Mouse (Mus musculus): ENCODE data around the gene Rhbdl3. TPM values are rescaled to one million over a fixed set of nuclear protein-coding genes. Genes with fewer than 3 reads are reported as not detected.

Rhbdl3 gene
- total and polyA plus RNA-seq, 3 experiments, result 0.46 to 1.4 (median 0.70) TPM

- dilution Hi-C loops (cut with MboI; ENCODE audit: extremely low pct_ligation_motif_present, extremely low pct_unique_long_range_greater_than_20kb, low sequenced_read_pairs), result no loop called here
- in situ Hi-C loops (cut with MboI; ENCODE audit: low pct_ligation_motif_present, low pct_unique_long_range_greater_than_20kb, low sequenced_read_pairs), result no loop called here
Observed at GRCm38 (mm10) chr11:80312565-80312964, 11.9 kb downstream of the Rhbdl3 start.

DNA sequence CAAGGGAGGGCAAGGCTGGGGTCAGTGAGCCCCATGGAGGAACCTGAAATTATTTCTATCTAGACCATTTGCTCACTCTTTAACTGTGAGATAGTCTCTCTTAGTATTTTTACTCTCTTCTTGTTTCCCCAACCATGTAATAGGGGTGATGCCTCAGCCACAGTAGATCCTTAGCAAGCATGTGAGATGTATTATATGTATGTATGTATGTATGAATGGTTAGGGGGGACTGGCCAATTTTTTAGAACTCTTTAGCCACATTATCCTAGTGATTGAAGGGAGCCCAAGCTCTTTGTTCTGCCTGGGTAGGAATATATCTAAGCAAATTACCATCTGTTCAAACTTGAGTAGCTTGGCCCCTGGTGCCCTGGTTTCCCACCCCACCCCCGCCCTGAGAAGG, 12.8 kb downstream of the Rhbdl3 start:
- no peak for DNase-seq (ENCODE audit: extremely low read depth)
- Histone ChIP-seq H3K79me2 (replicated peaks; ENCODE audit: control insufficient read depth, extremely low read depth, insufficient read depth, poor library complexity, severe bottlenecking) (no peaks in the 10 kb centered on the region), H3K4me3 (replicated peaks in 1 of 3; ENCODE audit: low read depth in 2 of 3, low read length in 2 of 3, poor library complexity in 1 of 3) (no peak overlapping the region), H3K36me3 (replicated peaks in 1 of 2; ENCODE audit: control insufficient read depth in 1 of 2, insufficient read depth in 1 of 2, low read length in 1 of 2) (no peaks in the 10 kb centered on the region), H3K9ac (ENCODE audit: insufficient read depth, low read depth) (no peak overlapping the region), H3K27ac (ENCODE audit: insufficient read depth, low read depth) (no peak overlapping the region), H3K4me2 (ENCODE audit: insufficient read depth, low read depth, poor library complexity, severe bottlenecking) (no peak overlapping the region), H3K9me3 (replicated peaks; ENCODE audit: low read length) (no peaks in the 10 kb centered on the region), H3K27me3 (replicated peaks) (peaks cover 67% of the 10 kb centered on the region), H3K4me1 (ENCODE audit: control insufficient read depth in 1 of 2, insufficient read depth in 2 of 2) (no peaks in the 10 kb centered on the region)
- in situ Hi-C loops (cut with MboI; ENCODE audit: low pct_ligation_motif_present, low pct_unique_long_range_greater_than_20kb, low sequenced_read_pairs) (no loop called here), dilution Hi-C loops (cut with MboI; ENCODE audit: extremely low pct_ligation_motif_present, extremely low pct_unique_long_range_greater_than_20kb, low sequenced_read_pairs) (no loop called here)
- no peak for TF ChIP-seq BHLHE40 (IDR thresholded peaks at IDR 0.05; ENCODE audit: low read depth, low read length)
- no peak for TF ChIP-seq MEF2A (IDR thresholded peaks at IDR 0.05; ENCODE audit: borderline replicate concordance, low read depth, low read length)
- no peak for TF ChIP-seq TBP (conservative IDR thresholded peaks at IDR 0.05; ENCODE audit: low read depth, low read length)
- TF ChIP-seq USF1 (IDR thresholded peaks at IDR 0.05; ENCODE audit: low read depth, low read length), result no peak
- TF ChIP-seq MAFK (IDR thresholded peaks at IDR 0.05; ENCODE audit: insufficient replicate concordance, low read length), result no peak
- no peak for TF ChIP-seq JUN (IDR thresholded peaks at IDR 0.05; ENCODE audit: insufficient read depth, low read depth, low read length)
- TF ChIP-seq HCFC1 (IDR thresholded peaks at IDR 0.05; ENCODE audit: low read depth, low read length), result no peak
- TF ChIP-seq MAX (IDR thresholded peaks at IDR 0.05; ENCODE audit: low read length), result no peak
- no peak for TF ChIP-seq CHD1 (IDR thresholded peaks at IDR 0.05; ENCODE audit: low read depth, low read length)
- no peak for TF ChIP-seq ZMIZ1 (IDR thresholded peaks at IDR 0.05; ENCODE audit: low read depth, low read length)
- no peak for TF ChIP-seq UBTF (IDR thresholded peaks at IDR 0.05; ENCODE audit: low read depth, low read length)
- no peak for TF ChIP-seq E2F4 (IDR thresholded peaks at IDR 0.05; ENCODE audit: insufficient replicate concordance, low read depth, low read length)
- TF ChIP-seq MAZ (IDR thresholded peaks at IDR 0.05; ENCODE audit: low read depth, low read length), result no peak
- TF ChIP-seq CHD2 (IDR thresholded peaks at IDR 0.05; ENCODE audit: low read length), result no peak
- TF ChIP-seq PAX5 (IDR thresholded peaks at IDR 0.05; ENCODE audit: low read length), result no peak
- TF ChIP-seq ZC3H11A (IDR thresholded peaks at IDR 0.05; ENCODE audit: low read depth, low read length), result no peak
- TF ChIP-seq POLR2AphosphoS2 (IDR thresholded peaks at IDR 0.05; ENCODE audit: low read depth, low read length), result no peak
- TF ChIP-seq MYC (IDR thresholded peaks at IDR 0.05; ENCODE audit: low read depth, low read length), result no peak

More at GRCm38 (mm10) chr11:80312565-80312964, 11.9 kb downstream of the Rhbdl3 start:
- Histone ChIP-seq H3K4me3 (replicated peaks in 1 of 3; ENCODE audit: low read depth in 2 of 3, low read length in 2 of 3, poor library complexity in 1 of 3) (no peak overlapping the region), H3K4me1 (ENCODE audit: control insufficient read depth in 1 of 2, insufficient read depth in 2 of 2) (no peaks in the 10 kb centered on the region), H3K27ac (ENCODE audit: insufficient read depth, low read depth) (no peak overlapping the region), H3K27me3 (replicated peaks) (peaks cover 67% of the 10 kb centered on the region), H3K9ac (ENCODE audit: insufficient read depth, low read depth) (no peak overlapping the region), H3K36me3 (replicated peaks in 1 of 2; ENCODE audit: control insufficient read depth in 1 of 2, insufficient read depth in 1 of 2, low read length in 1 of 2) (no peaks in the 10 kb centered on the region), H3K4me2 (ENCODE audit: insufficient read depth, low read depth, poor library complexity, severe bottlenecking) (no peak overlapping the region), H3K79me2 (replicated peaks; ENCODE audit: control insufficient read depth, extremely low read depth, insufficient read depth, poor library complexity, severe bottlenecking) (no peaks in the 10 kb centered on the region), H3K9me3 (replicated peaks; ENCODE audit: low read length) (no peaks in the 10 kb centered on the region)
- TF ChIP-seq MAFK (IDR thresholded peaks at IDR 0.05; ENCODE audit: insufficient replicate concordance, low read length) (no peak), MAX (IDR thresholded peaks at IDR 0.05; ENCODE audit: low read length) (no peak), USF1 (IDR thresholded peaks at IDR 0.05; ENCODE audit: low read depth, low read length) (no peak), EP300 (IDR thresholded peaks at IDR 0.05; ENCODE audit: low read length) (no peak), UBTF (IDR thresholded peaks at IDR 0.05; ENCODE audit: low read depth, low read length) (no peak), CTCF (conservative IDR thresholded peaks at IDR 0.05 in 1 of 2, IDR thresholded peaks at IDR 0.05 in 1 of 2; ENCODE audit: low read depth in 2 of 2, low read length in 2 of 2) (no peak), POLR2A (IDR thresholded peaks at IDR 0.05; ENCODE audit: low read depth, low read length) (no peak), ELF1 (IDR thresholded peaks at IDR 0.05; ENCODE audit: low read depth, low read length) (no peak)
- no peak for DNase-seq (ENCODE audit: extremely low read depth)

Data from CH12.LX (cell line).